Mouse (Mus musculus): ENCODE results near the gene Ksr1. TPM values are rescaled to one million over a fixed set of nuclear protein-coding genes. Genes with fewer than 3 reads are reported as not detected.
"Not testable (repeated sequence)": the region's sequence is repeated elsewhere in the genome, so short reads cannot be mapped to it uniquely, and the experiment has no call there.

Gene Ksr1
- polyA plus RNA-seq, 1 experiment, result 4.8 TPM

- no peaks in the 10 kb centered on the region for H3K79me2 ChIP-seq (ENCODE audit: control insufficient read depth, insufficient read depth)
- H3K36me3 ChIP-seq (ENCODE audit: control insufficient read depth, insufficient read depth), result peaks cover 16% of the 10 kb centered on the region
- no peaks in the 10 kb centered on the region for H3K79me3 ChIP-seq (ENCODE audit: low read depth)
- TF ChIP-seq USF1 (IDR thresholded peaks at IDR 0.05; ENCODE audit: low read depth), result no peak
- TF ChIP-seq MAX (IDR thresholded peaks at IDR 0.05), result no peak
- TF ChIP-seq CEBPB (IDR thresholded peaks at IDR 0.05; ENCODE audit: low read depth), result no peak
- TF ChIP-seq MYOD1 (IDR thresholded peaks at IDR 0.05; ENCODE audit: control insufficient read depth, insufficient read length, low read depth), result no peak
- no peak for TF ChIP-seq CTCF (IDR thresholded peaks at IDR 0.05; ENCODE audit: control insufficient read depth, insufficient read depth, insufficient read length)
- TF ChIP-seq MYOG (IDR thresholded peaks at IDR 0.05; ENCODE audit: control insufficient read depth, extremely low read depth, insufficient read length), result no peak
- TF ChIP-seq FOSL1 (IDR thresholded peaks at IDR 0.05; ENCODE audit: insufficient read depth, low read length, poor library complexity, severe bottlenecking), result no peak
- no peak overlapping the region for H3ac ChIP-seq (ENCODE audit: control insufficient read depth, insufficient read length, low read depth)
- no peaks in the 10 kb centered on the region for H3K27me3 ChIP-seq (ENCODE audit: control insufficient read depth, insufficient read depth, insufficient read length)
- H3K4me3 ChIP-seq (ENCODE audit: insufficient read depth, poor library complexity, severe bottlenecking), result no peak overlapping the region
These were observed 132.4 kb downstream of the Ksr1 start for GRCm38 (mm10) chr11:79013806-79014205.

GRCm38 (mm10) chr11:79013056-79013455 is 133.2 kb downstream of the Ksr1 start:
- TF ChIP-seq CEBPB (IDR thresholded peaks at IDR 0.05; ENCODE audit: low read depth) (no peak), MAX (IDR thresholded peaks at IDR 0.05) (no peak), USF1 (IDR thresholded peaks at IDR 0.05; ENCODE audit: low read depth) (no peak), MYOG (IDR thresholded peaks at IDR 0.05; ENCODE audit: control insufficient read depth, extremely low read depth, insufficient read length) (no peak), MYOD1 (IDR thresholded peaks at IDR 0.05; ENCODE audit: control insufficient read depth, insufficient read length, low read depth) (no peak), FOSL1 (IDR thresholded peaks at IDR 0.05; ENCODE audit: insufficient read depth, low read length, poor library complexity, severe bottlenecking) (no peak), CTCF (IDR thresholded peaks at IDR 0.05; ENCODE audit: control insufficient read depth, insufficient read depth, insufficient read length) (no peak)
- H3K79me3 ChIP-seq (ENCODE audit: low read depth), result no peaks in the 10 kb centered on the region
- no peaks in the 10 kb centered on the region for H3K79me2 ChIP-seq (ENCODE audit: control insufficient read depth, insufficient read depth)
- no peak overlapping the region for H3ac ChIP-seq (ENCODE audit: control insufficient read depth, insufficient read length, low read depth)
- H3K36me3 ChIP-seq (ENCODE audit: control insufficient read depth, insufficient read depth), result peaks cover 10% of the 10 kb centered on the region
- H3K27me3 ChIP-seq (ENCODE audit: control insufficient read depth, insufficient read depth, insufficient read length), result no peaks in the 10 kb centered on the region
- no peak overlapping the region for H3K4me3 ChIP-seq (ENCODE audit: insufficient read depth, poor library complexity, severe bottlenecking)

GRCm38 (mm10) chr11:79012529-79012928 is 133.7 kb downstream of the Ksr1 start:
- peaks cover 10% of the 10 kb centered on the region for H3K36me3 ChIP-seq (ENCODE audit: control insufficient read depth, insufficient read depth)
- H3K27me3 ChIP-seq (ENCODE audit: control insufficient read depth, insufficient read depth, insufficient read length), result no peaks in the 10 kb centered on the region
- H3K4me3 ChIP-seq (ENCODE audit: insufficient read depth, poor library complexity, severe bottlenecking), result no peak overlapping the region
- H3ac ChIP-seq (ENCODE audit: control insufficient read depth, insufficient read length, low read depth), result no peak overlapping the region
- no peaks in the 10 kb centered on the region for H3K79me3 ChIP-seq (ENCODE audit: low read depth)
- TF ChIP-seq FOSL1 (IDR thresholded peaks at IDR 0.05; ENCODE audit: insufficient read depth, low read length, poor library complexity, severe bottlenecking), result no peak
- TF ChIP-seq MYOG (IDR thresholded peaks at IDR 0.05; ENCODE audit: control insufficient read depth, extremely low read depth, insufficient read length), result no peak
- no peak for TF ChIP-seq CEBPB (IDR thresholded peaks at IDR 0.05; ENCODE audit: low read depth)
- TF ChIP-seq CTCF (IDR thresholded peaks at IDR 0.05; ENCODE audit: control insufficient read depth, insufficient read depth, insufficient read length), result no peak
- no peak for TF ChIP-seq MAX (IDR thresholded peaks at IDR 0.05)
- TF ChIP-seq USF1 (IDR thresholded peaks at IDR 0.05; ENCODE audit: low read depth), result no peak
- TF ChIP-seq MYOD1 (IDR thresholded peaks at IDR 0.05; ENCODE audit: control insufficient read depth, insufficient read length, low read depth), result no peak
- no peaks in the 10 kb centered on the region for H3K79me2 ChIP-seq (ENCODE audit: control insufficient read depth, insufficient read depth)

GRCm38 (mm10) chr11:79008891-79009290 is 137.3 kb downstream of the Ksr1 start:
- Histone ChIP-seq H3K79me2 (ENCODE audit: control insufficient read depth, insufficient read depth) (no peaks in the 10 kb centered on the region), H3ac (ENCODE audit: control insufficient read depth, insufficient read length, low read depth) (no peak overlapping the region), H3K4me3 (ENCODE audit: insufficient read depth, poor library complexity, severe bottlenecking) (no peak overlapping the region), H3K79me3 (ENCODE audit: low read depth) (no peaks in the 10 kb centered on the region), H3K36me3 (ENCODE audit: control insufficient read depth, insufficient read depth) (no peaks in the 10 kb centered on the region), H3K27me3 (ENCODE audit: control insufficient read depth, insufficient read depth, insufficient read length) (no peaks in the 10 kb centered on the region)
- TF ChIP-seq MYOG (IDR thresholded peaks at IDR 0.05; ENCODE audit: control insufficient read depth, extremely low read depth, insufficient read length), result no peak
- TF ChIP-seq CEBPB (IDR thresholded peaks at IDR 0.05; ENCODE audit: low read depth), result no peak
- no peak for TF ChIP-seq MYOD1 (IDR thresholded peaks at IDR 0.05; ENCODE audit: control insufficient read depth, insufficient read length, low read depth)
- no peak for TF ChIP-seq CTCF (IDR thresholded peaks at IDR 0.05; ENCODE audit: control insufficient read depth, insufficient read depth, insufficient read length)
- TF ChIP-seq MAX (IDR thresholded peaks at IDR 0.05), result no peak
- TF ChIP-seq USF1 (IDR thresholded peaks at IDR 0.05; ENCODE audit: low read depth), result no peak
- TF ChIP-seq FOSL1 (IDR thresholded peaks at IDR 0.05; ENCODE audit: insufficient read depth, low read length, poor library complexity, severe bottlenecking), result no peak

GRCm38 (mm10) chr11:79008007-79008775 is 138.0 kb downstream of the Ksr1 start:
- no peak for TF ChIP-seq FOSL1 (IDR thresholded peaks at IDR 0.05; ENCODE audit: insufficient read depth, low read length, poor library complexity, severe bottlenecking)
- no peak for TF ChIP-seq CEBPB (IDR thresholded peaks at IDR 0.05; ENCODE audit: low read depth)
- no peak for TF ChIP-seq USF1 (IDR thresholded peaks at IDR 0.05; ENCODE audit: low read depth)
- TF ChIP-seq MAX (IDR thresholded peaks at IDR 0.05), result no peak
- no peak for TF ChIP-seq MYOD1 (IDR thresholded peaks at IDR 0.05; ENCODE audit: control insufficient read depth, insufficient read length, low read depth)
- TF ChIP-seq MYOG (IDR thresholded peaks at IDR 0.05; ENCODE audit: control insufficient read depth, extremely low read depth, insufficient read length), result no peak
- no peak for TF ChIP-seq CTCF (IDR thresholded peaks at IDR 0.05; ENCODE audit: control insufficient read depth, insufficient read depth, insufficient read length)
- Histone ChIP-seq H3K4me3 (ENCODE audit: insufficient read depth, poor library complexity, severe bottlenecking) (no peak overlapping the region), H3K36me3 (ENCODE audit: control insufficient read depth, insufficient read depth) (no peaks in the 10 kb centered on the region), H3K79me2 (ENCODE audit: control insufficient read depth, insufficient read depth) (no peaks in the 10 kb centered on the region), H3K27me3 (ENCODE audit: control insufficient read depth, insufficient read depth, insufficient read length) (no peaks in the 10 kb centered on the region), H3K79me3 (ENCODE audit: low read depth) (no peaks in the 10 kb centered on the region), H3ac (ENCODE audit: control insufficient read depth, insufficient read length, low read depth) (no peak overlapping the region)

GRCm38 (mm10) chr11:79007356-79007755 is 138.9 kb downstream of the Ksr1 start:
- H3K4me3 ChIP-seq (ENCODE audit: insufficient read depth, poor library complexity, severe bottlenecking); H3ac ChIP-seq (ENCODE audit: control insufficient read depth, insufficient read length, low read depth); H3K79me2 ChIP-seq (ENCODE audit: control insufficient read depth, insufficient read depth); H3K36me3 ChIP-seq (ENCODE audit: control insufficient read depth, insufficient read depth); H3K27me3 ChIP-seq (ENCODE audit: control insufficient read depth, insufficient read depth, insufficient read length); H3K79me3 ChIP-seq (ENCODE audit: low read depth): not testable (repeated sequence)
